Mouse (Mus musculus) right cerebral cortex, postnatal 36 days (tissue): ENCODE measurements around the gene Bud13.

Source experiments
- DNase-seq, 2 experiments: peaks; one replicate each; pipeline ENCODE4 v3.0.0; 2022; ENCODE audit warnings: low spot score in 2 of 2, mixed read lengths in 1 of 2

The Bud13 gene

DNA sequence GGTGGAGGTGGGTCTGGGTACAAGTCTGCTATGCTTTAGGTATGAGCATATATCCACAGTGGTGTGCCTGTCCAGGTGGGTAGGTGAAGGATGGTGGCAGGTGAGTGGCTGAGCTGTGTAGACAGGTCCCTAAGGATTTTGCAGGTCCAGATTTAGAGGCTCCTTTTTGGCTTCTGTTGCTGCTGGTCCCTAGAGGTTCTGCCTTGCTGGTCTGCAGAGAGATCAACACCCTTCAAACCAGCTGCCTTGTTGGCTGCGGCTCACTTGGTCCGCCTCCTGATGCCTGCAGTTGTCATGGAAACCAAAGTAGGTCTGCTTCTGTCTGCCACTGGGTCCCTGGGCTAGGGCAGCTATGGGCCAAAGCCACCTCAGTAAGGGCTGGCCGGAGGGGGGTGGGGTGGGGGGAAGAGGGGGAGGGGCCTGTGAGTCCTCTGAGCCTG lies 55.1 kb downstream of the Bud13 start:
- DNase-seq = peak; percentile 61 to 72

- no peak for DNase-seq
These were observed 55.6 kb downstream of the Bud13 start for GRCm38 (mm10) chr9:46338384-46338783.

DNA sequence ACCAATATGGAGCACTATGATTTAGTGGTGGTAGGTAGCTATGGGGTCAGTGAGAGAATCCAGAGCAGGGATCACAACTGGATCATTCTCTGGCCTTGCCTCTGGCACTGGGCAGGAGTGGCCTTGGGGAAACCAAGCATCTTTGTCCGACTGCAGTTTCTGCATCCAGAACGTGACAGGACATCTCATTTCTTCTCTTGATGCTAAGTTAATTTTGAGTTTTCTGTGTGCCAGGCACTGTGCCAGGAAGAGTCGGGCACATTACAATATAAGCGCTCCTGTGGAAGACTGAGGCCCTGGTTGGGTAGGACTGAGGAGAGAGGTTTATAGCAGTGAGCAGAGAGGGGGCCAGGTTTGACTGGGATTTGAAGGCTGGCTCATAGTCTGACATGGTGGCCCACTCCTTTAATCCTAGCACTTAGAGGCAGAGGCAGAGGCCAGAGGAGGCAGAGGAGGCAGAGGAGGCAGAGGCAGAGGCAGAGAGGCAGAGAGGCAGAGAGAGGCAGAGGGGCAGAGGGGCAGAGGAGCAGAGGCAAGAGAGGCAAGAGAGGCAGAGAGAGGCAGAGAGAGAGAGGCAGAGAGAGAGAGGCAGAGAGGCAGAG lies 56.3 kb downstream of the Bud13 start:
- no peak for DNase-seq

DNA sequence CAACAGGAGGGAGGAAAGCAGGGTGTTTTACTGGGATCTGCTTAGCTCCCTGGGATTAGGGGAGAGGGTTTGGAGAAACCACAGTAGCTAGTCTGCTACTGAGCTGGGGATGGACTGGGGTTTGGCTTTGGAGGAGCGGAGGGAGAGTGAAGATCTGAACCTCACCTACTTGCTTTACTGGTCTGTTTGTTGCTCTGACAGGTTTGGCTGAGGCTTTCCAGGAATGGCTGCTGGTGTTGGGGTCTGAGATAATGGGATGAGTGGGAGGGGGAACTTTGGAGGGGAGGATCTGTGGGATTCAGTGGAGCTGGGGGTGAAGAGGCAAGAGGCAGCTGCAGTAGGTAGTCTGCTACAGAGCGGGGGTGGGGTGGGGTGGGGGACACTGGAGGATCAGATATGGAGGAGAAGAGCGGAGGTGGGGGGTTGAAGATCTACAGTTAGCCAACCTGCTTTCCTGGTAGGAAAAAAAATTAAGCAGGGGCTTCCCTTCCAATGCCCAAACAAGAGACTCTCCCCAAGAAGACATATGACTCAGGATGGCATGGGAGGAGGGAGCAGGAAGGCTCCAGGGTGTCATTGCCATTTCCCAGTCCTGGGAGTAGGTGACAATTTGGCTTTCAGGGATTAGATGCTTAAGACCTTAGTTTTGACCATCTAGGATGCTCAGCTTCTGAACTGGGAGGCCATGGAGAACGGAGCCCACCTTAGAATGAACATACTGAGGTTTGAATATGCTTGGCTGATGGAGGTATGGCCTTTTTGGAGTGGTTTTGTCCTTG lies 63.3 kb downstream of the Bud13 start:
- DNase-seq = no peak
